Mouse (Mus musculus) frontal cortex, postnatal 14 days (tissue): ENCODE results near the gene Cradd.

Experiments
- DNase-seq, 2 experiments: peaks; one replicate each; pipeline ENCODE4 v3.0.0; 2022; ENCODE audit warnings: low spot score in 2 of 2

The Cradd gene

GRCm38 (mm10) chr10:95159675-95160256 is 164.2 kb downstream of the Cradd start:
- no peak for DNase-seq

GRCm38 (mm10) chr10:95156410-95156809 is 167.5 kb downstream of the Cradd start:
- no peak for DNase-seq

- no peak for DNase-seq
These were observed 169.3 kb downstream of the Cradd start for GRCm38 (mm10) chr10:95154675-95155074.

- no peak for DNase-seq
These were observed 170.7 kb downstream of the Cradd start for GRCm38 (mm10) chr10:95153224-95153623.

- no peak for DNase-seq
These were observed 171.4 kb downstream of the Cradd start for GRCm38 (mm10) chr10:95152503-95152989.

GRCm38 (mm10) chr10:95151012-95151768 is 172.7 kb downstream of the Cradd start:
- DNase-seq, result no peak

- DNase-seq, result no peak
These were observed 174.3 kb downstream of the Cradd start for GRCm38 (mm10) chr10:95149666-95150065.

GRCm38 (mm10) chr10:95148641-95149040 is 175.3 kb downstream of the Cradd start:
- no peak for DNase-seq

- no peak for DNase-seq
These were observed 176.6 kb downstream of the Cradd start for GRCm38 (mm10) chr10:95147136-95147901.

- DNase-seq, result no peak
These were observed 177.4 kb downstream of the Cradd start for GRCm38 (mm10) chr10:95146491-95146890.

GRCm38 (mm10) chr10:95145204-95145926 is 178.6 kb downstream of the Cradd start:
- no peak for DNase-seq

- DNase-seq, result no peak
These were observed 179.4 kb downstream of the Cradd start for GRCm38 (mm10) chr10:95144414-95145130.

- DNase-seq, result no peak
These were observed 180.4 kb downstream of the Cradd start for GRCm38 (mm10) chr10:95143446-95144114.

- peak; percentile 40 to 41 for DNase-seq
These were observed 181.0 kb downstream of the Cradd start for GRCm38 (mm10) chr10:95142844-95143435.

GRCm38 (mm10) chr10:95141075-95141474 is 182.9 kb downstream of the Cradd start:
- DNase-seq, result no peak

- no peak for DNase-seq
These were observed 183.7 kb downstream of the Cradd start for GRCm38 (mm10) chr10:95140191-95140590.

GRCm38 (mm10) chr10:95139645-95140044 is 184.3 kb downstream of the Cradd start:
- no peak for DNase-seq

- no peak for DNase-seq
These were observed 190.9 kb downstream of the Cradd start for GRCm38 (mm10) chr10:95133057-95133456.
